ENCODE assay signal across 23 mouse cellular contexts in the genomic region with DNA sequence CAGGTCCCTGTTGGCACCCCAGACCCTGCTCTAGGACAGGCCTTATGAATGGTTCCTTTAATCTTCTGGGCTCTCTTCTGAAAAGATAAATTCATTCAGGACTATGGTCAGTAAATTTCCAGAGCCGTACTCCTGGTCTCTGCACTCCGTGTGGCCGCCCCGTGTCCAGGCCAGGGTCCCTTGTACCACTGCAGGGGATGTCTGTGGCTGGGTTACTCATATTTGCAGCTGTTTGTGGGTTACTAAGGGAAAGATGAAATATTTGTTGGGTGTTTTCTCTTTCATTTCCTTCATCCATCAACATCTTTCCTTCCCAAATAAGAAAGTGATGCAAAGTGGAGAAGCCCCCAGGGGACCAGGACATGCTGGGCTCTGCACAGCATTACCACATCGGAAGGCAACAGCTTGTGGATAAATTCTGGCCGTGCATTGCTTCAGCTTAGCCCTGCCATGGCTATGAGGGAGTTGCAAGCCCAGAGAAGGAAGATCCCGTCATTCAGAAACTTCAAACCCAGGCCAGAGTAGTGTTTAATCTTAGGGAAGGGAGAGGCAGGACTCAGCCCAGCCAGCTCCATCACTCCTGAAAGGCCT. TPM values are rescaled to one million over a fixed set of nuclear protein-coding genes. Genes with fewer than 3 reads are reported as not detected.
DNase-seq lines count a peak whose midpoint lies in the region; ATAC-seq lines count a peak whose summit lies in the region.
"Had no signal": no experiment of that assay in that cellular context is flagged by ENCODE, and none has a peak within 500 bp of the region (broad histone marks: within the 10 kb centered on the region; RNA-seq: fewer than 3 reads in every experiment).

No protein-coding gene starts in this region.

- H3K9ac ChIP-seq in limb, embryonic 15.5 days: no peak overlapping the region
- H3K9ac ChIP-seq in heart, embryonic 13.5 days: 0 out of 2 replicates have a peak overlapping the region, but pooled peaks have one; percentile 38
- H3K9ac ChIP-seq in forebrain, embryonic 16.5 days (replicated peaks; ENCODE audit: low read depth, low read length): no peak overlapping the region

- peak overlapping the region; percentile 66; the same call in 1 of the 2 replicates for H3K27ac ChIP-seq in limb, embryonic 15.5 days
- H3K27ac ChIP-seq in limb, embryonic 10.5 days: no peak overlapping the region
- H3K27ac ChIP-seq in heart, embryonic 13.5 days (replicated peaks): no peak overlapping the region
- H3K27ac ChIP-seq in forebrain, embryonic 16.5 days (ENCODE audit: low read length): no peak overlapping the region
- H3K27ac ChIP-seq: forebrain, embryonic 10.5 days; hindbrain, embryonic 10.5 days; kidney, postnatal 0 days had no signal

- peaks cover 30% of the 10 kb centered on the region for H3K36me3 ChIP-seq in limb, embryonic 15.5 days
- H3K36me3 ChIP-seq in limb, embryonic 10.5 days: peaks cover 58% of the 10 kb centered on the region
- H3K36me3 ChIP-seq in heart, embryonic 13.5 days: peaks cover 32% of the 10 kb centered on the region
- H3K36me3 ChIP-seq in forebrain, embryonic 16.5 days (ENCODE audit: control insufficient read depth, insufficient read depth): no peaks in the 10 kb centered on the region

- no peak overlapping the region for H3K4me2 ChIP-seq in limb, embryonic 15.5 days
- H3K4me2 ChIP-seq in heart, embryonic 13.5 days: no peak overlapping the region
- H3K4me2 ChIP-seq in forebrain, embryonic 16.5 days (ENCODE audit: low read length): no peak overlapping the region
- H3K4me2 ChIP-seq: liver, embryonic 11.5 days had no signal

- 82% methylated on average over 7 of the region's 7 CpGs for WGBS in limb, embryonic 15.5 days
- WGBS in limb, embryonic 10.5 days: 88% methylated on average over 7 of the region's 7 CpGs
- WGBS in heart, embryonic 13.5 days: 76% methylated on average over 7 of the region's 7 CpGs
- WGBS in forebrain, embryonic 16.5 days: 86% methylated on average over 7 of the region's 7 CpGs

- H3K27me3 ChIP-seq in limb, embryonic 15.5 days: no peaks in the 10 kb centered on the region
- H3K27me3 ChIP-seq in limb, embryonic 10.5 days (ENCODE audit: low read depth, poor library complexity, severe bottlenecking): no peaks in the 10 kb centered on the region
- no peaks in the 10 kb centered on the region for H3K27me3 ChIP-seq in heart, embryonic 13.5 days (replicated peaks)
- H3K27me3 ChIP-seq in forebrain, embryonic 16.5 days (replicated peaks; ENCODE audit: control insufficient read depth, insufficient read depth, low read length): no peaks in the 10 kb centered on the region
- H3K27me3 ChIP-seq: megakaryocyte, embryonic 14.5 days; Patski had no signal

- no peak for ATAC-seq in limb, embryonic 15.5 days (ENCODE audit: insufficient number of reproducible peaks, low FRiP score, low TSS enrichment, low read depth)
- ATAC-seq in heart, embryonic 13.5 days (ENCODE audit: extremely low read depth, insufficient number of reproducible peaks, low FRiP score, low TSS enrichment): no peak
- ATAC-seq in forebrain, embryonic 16.5 days: no peak
- ATAC-seq: Patski had no signal

- no peak overlapping the region for H3K4me3 ChIP-seq in limb, embryonic 15.5 days
- no peak overlapping the region for H3K4me3 ChIP-seq in limb, embryonic 10.5 days
- H3K4me3 ChIP-seq in heart, embryonic 13.5 days: no peak overlapping the region
- H3K4me3 ChIP-seq in forebrain, embryonic 16.5 days (replicated peaks; ENCODE audit: low read length): no peak overlapping the region
- H3K4me3 ChIP-seq: forebrain, embryonic 10.5 days; hindbrain, embryonic 10.5 days had no signal

- peak; percentile 97 for DNase-seq in heart, adult 11 months
- DNase-seq in heart, postnatal 36 days: no peak
- DNase-seq in limb, embryonic 10.5 days (ENCODE audit: low spot score): no peak
- peak; percentile 76 for DNase-seq in skeletal muscle tissue, adult 2 months (ENCODE audit: low read depth, low spot score)
- DNase-seq in urinary bladder, postnatal 10 days (ENCODE audit: low spot score): no peak
- DNase-seq: adrenal gland, postnatal 25 days; B cell, adult 2 months; cerebellum, adult 18-20 months; cerebellum, postnatal 36 days; kidney, adult 11 months; left cerebral cortex, postnatal 4 days; lung, adult 18-20 months; lung, postnatal 14 days; thymus, postnatal 14 days had no signal

- intact Hi-C loops in heart, postnatal 36 days (cut with DNase I): no loop called here

- peaks cover 70% of the 10 kb centered on the region for H3K4me1 ChIP-seq in limb, embryonic 15.5 days
- H3K4me1 ChIP-seq in limb, embryonic 10.5 days: peaks cover 22% of the 10 kb centered on the region
- H3K4me1 ChIP-seq in heart, embryonic 13.5 days: peaks cover 94% of the 10 kb centered on the region
- peaks cover 6% of the 10 kb centered on the region for H3K4me1 ChIP-seq in forebrain, embryonic 16.5 days (replicated peaks; ENCODE audit: control insufficient read depth, insufficient read depth, low read length)

- no peaks in the 10 kb centered on the region for H3K9me3 ChIP-seq in limb, embryonic 15.5 days
- no peaks in the 10 kb centered on the region for H3K9me3 ChIP-seq in limb, embryonic 10.5 days (replicated peaks)
- no peaks in the 10 kb centered on the region for H3K9me3 ChIP-seq in heart, embryonic 13.5 days
- H3K9me3 ChIP-seq in forebrain, embryonic 16.5 days (ENCODE audit: control insufficient read depth, low read length): no peaks in the 10 kb centered on the region
- H3K9me3 ChIP-seq: forebrain, embryonic 10.5 days; hindbrain, embryonic 10.5 days; megakaryocyte, embryonic 14.5 days had no signal

RNA-seq across cellular contexts. Expression of gene Capn2, which starts 15.5 kb away (rescaled TPM):
- 10 to 100 TPM; 58.7 to 79.0 TPM for total RNA-seq in heart, postnatal 36 days (2021)
- polyA plus RNA-seq in limb, embryonic 15.5 days (2015; fragmentation: Nextera tagmentation; extraction: Ambion mirVana): 150 and 151 TPM in 2 replicates
- 65.2 and 86.5 TPM in 2 replicates for polyA plus RNA-seq in limb, embryonic 10.5 days (2016; fragmentation: Nextera tagmentation; extraction: Ambion mirVana)
- 90.2 and 93.3 TPM in 2 replicates for polyA plus RNA-seq in heart, embryonic 13.5 days (2015; fragmentation: Nextera tagmentation; extraction: Ambion mirVana)
- polyA plus RNA-seq in forebrain, embryonic 16.5 days (2015; fragmentation: Nextera tagmentation; extraction: Ambion mirVana): 70.3 and 76.2 TPM in 2 replicates

Comparison
In these comparisons a context has a peak if more than half of its experiments do, and no peak if none do; other contexts are left out.
1. DNase-seq: peak in heart, adult 11 months (single experiment) and skeletal muscle tissue, adult 2 months (single experiment); none in heart, postnatal 36 days (0 of 2), limb, embryonic 10.5 days (single experiment) and urinary bladder, postnatal 10 days (single experiment).